Mouse (Mus musculus): ENCODE data around the gene Klhl10. TPM values are rescaled to one million over a fixed set of nuclear protein-coding genes. Genes with fewer than 3 reads are reported as not detected.

The Klhl10 gene
- polyA plus RNA-seq, 1 experiment, result 0.20 TPM

DNA sequence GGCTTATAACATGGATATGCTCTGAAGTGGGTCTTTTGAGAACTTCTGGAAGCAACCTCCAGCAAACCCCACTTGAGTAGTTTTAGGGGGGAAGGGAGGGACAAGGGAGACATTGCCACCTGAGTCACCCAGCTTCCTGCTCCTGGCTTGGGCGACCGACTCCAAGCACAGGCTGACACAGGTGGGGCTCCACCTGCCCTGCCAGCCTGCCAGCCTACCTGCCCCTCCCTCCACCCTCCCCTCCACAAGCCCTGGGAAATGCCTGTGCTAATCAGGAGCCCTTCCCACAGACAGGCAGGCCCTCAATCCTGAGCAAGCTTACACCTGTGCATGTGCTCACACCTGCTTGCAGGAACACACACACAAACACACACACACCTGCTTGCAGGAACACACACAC, 39.0 kb upstream of the Klhl10 start:
- H3K36me3 ChIP-seq (ENCODE audit: control insufficient read depth, insufficient read depth), result no peaks in the 10 kb centered on the region
- H3ac ChIP-seq (ENCODE audit: control insufficient read depth, insufficient read length), result no peak overlapping the region
- no peaks in the 10 kb centered on the region for H3K27me3 ChIP-seq (ENCODE audit: control insufficient read depth, insufficient read depth, insufficient read length)
- TF ChIP-seq MYOG (IDR thresholded peaks at IDR 0.05; ENCODE audit: control insufficient read depth in 1 of 3, insufficient read depth in 1 of 3, insufficient read length in 2 of 3, low read depth in 2 of 3) (peak in 1 of 3 experiments; percentile 40), POLR2AphosphoS2 (IDR thresholded peaks at IDR 0.05; ENCODE audit: insufficient read length, low read depth) (no peak), TCF12 (IDR thresholded peaks at IDR 0.05; ENCODE audit: insufficient read depth, poor library complexity, severe bottlenecking) (no peak), CEBPB (IDR thresholded peaks at IDR 0.05; ENCODE audit: insufficient read depth, poor library complexity, severe bottlenecking) (no peak), MYOD1 (IDR thresholded peaks at IDR 0.05; ENCODE audit: control insufficient read depth in 1 of 3, insufficient read length in 2 of 3, low read depth in 2 of 3) (peak in 1 of 3 experiments; percentile 5)
- H3K79me2 ChIP-seq (ENCODE audit: control insufficient read depth, insufficient read depth), result no peaks in the 10 kb centered on the region
- no peak overlapping the region for H3K4me3 ChIP-seq
- peak overlapping the region; percentile 35 for H3K4me2 ChIP-seq (ENCODE audit: low read depth)

GRCm38 (mm10) chr11:100403445-100404134, 38.1 kb upstream of the Klhl10 start:
- Histone ChIP-seq H3ac (ENCODE audit: control insufficient read depth, insufficient read length) (no peak overlapping the region), H3K27me3 (ENCODE audit: control insufficient read depth, insufficient read depth, insufficient read length) (no peaks in the 10 kb centered on the region), H3K79me2 (ENCODE audit: control insufficient read depth, insufficient read depth) (no peaks in the 10 kb centered on the region), H3K4me2 (ENCODE audit: low read depth) (no peak overlapping the region), H3K36me3 (ENCODE audit: control insufficient read depth, insufficient read depth) (no peaks in the 10 kb centered on the region), H3K4me3 (no peak overlapping the region)
- TF ChIP-seq MAX (IDR thresholded peaks at IDR 0.05; ENCODE audit: low read depth) (no peak), USF1 (IDR thresholded peaks at IDR 0.05; ENCODE audit: low read depth) (no peak), POLR2AphosphoS2 (IDR thresholded peaks at IDR 0.05; ENCODE audit: insufficient read length, low read depth) (no peak), CEBPB (IDR thresholded peaks at IDR 0.05; ENCODE audit: insufficient read depth, poor library complexity, severe bottlenecking) (no peak), SRF (IDR thresholded peaks at IDR 0.05; ENCODE audit: control insufficient read depth, insufficient read length, low read depth) (no peak), REST (IDR thresholded peaks at IDR 0.05; ENCODE audit: insufficient read depth, insufficient read length) (no peak), TCF12 (IDR thresholded peaks at IDR 0.05; ENCODE audit: insufficient read depth, poor library complexity, severe bottlenecking) (no peak), TCF3 (IDR thresholded peaks at IDR 0.05; ENCODE audit: insufficient read length, low read depth) (no peak), MYOG (IDR thresholded peaks at IDR 0.05; ENCODE audit: control insufficient read depth in 1 of 3, insufficient read depth in 1 of 3, insufficient read length in 2 of 3, low read depth in 2 of 3) (no peak)

DNA sequence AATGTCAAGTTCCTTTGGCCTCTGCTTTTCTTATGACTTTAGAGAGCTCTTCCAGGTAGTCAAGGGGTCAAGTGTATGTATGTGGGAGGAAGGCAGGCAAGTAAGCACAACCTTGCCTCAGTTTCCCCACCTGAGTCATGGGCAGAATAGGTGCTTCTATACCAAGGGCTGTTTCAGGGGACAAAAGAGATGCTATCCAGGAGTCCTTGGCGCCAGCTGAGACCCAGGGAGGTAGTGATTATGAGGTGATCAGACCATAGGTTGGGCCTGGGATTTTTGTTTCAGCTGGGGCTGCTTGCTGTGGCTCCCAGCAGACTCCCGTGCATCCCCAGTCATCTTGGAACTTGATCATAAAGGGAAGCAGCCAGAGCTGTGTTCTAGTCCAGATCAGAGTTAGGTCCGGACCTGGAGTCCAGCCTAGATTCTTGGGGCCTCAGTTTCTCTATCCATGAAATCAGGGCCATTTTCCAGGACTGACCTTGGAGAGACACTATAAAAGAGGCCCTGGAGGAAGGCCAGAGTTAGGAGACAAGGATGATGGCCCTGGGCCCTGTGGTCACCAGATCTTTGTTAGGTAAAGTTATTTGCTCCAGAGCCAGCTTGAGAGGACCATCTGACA, 37.2 kb upstream of the Klhl10 start:
- no peak overlapping the region for H3ac ChIP-seq (ENCODE audit: control insufficient read depth, insufficient read length)
- H3K4me3 ChIP-seq, result no peak overlapping the region
- no peak overlapping the region for H3K4me2 ChIP-seq (ENCODE audit: low read depth)
- TF ChIP-seq CEBPB (IDR thresholded peaks at IDR 0.05; ENCODE audit: insufficient read depth, poor library complexity, severe bottlenecking) (no peak), E2F4 (IDR thresholded peaks at IDR 0.05; ENCODE audit: insufficient read depth) (no peak), REST (IDR thresholded peaks at IDR 0.05; ENCODE audit: insufficient read depth, insufficient read length) (no peak), MYOG (IDR thresholded peaks at IDR 0.05; ENCODE audit: control insufficient read depth in 1 of 3, insufficient read depth in 1 of 3, insufficient read length in 2 of 3, low read depth in 2 of 3) (no peak)
- no peaks in the 10 kb centered on the region for H3K36me3 ChIP-seq (ENCODE audit: control insufficient read depth, insufficient read depth)
- no peaks in the 10 kb centered on the region for H3K79me2 ChIP-seq (ENCODE audit: control insufficient read depth, insufficient read depth)
- H3K27me3 ChIP-seq (ENCODE audit: control insufficient read depth, insufficient read depth, insufficient read length), result no peaks in the 10 kb centered on the region

DNA sequence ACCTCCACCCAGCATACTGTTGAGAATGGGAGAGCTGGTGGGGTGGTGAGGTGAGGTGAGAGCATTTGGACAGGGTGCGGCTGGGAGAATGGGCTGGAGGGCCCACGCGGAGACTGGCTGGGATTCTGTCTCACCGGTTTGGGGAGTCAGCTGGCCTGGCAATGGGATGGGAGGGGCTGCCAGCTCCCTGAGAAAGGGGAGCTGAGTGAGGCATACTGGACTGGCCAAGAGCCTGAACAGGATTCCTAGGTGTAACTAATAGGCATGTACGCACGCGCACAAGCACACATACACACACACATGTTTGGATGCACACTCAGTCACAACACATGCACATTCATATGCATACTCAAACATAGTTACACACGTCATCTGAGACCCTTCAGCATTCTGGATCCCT, 35.4 kb upstream of the Klhl10 start:
- Histone ChIP-seq H3K79me2 (ENCODE audit: control insufficient read depth, insufficient read depth) (peaks cover 8% of the 10 kb centered on the region), H3K4me2 (ENCODE audit: low read depth) (no peak overlapping the region), H3K27me3 (ENCODE audit: control insufficient read depth, insufficient read depth, insufficient read length) (no peaks in the 10 kb centered on the region), H3K36me3 (ENCODE audit: control insufficient read depth, insufficient read depth) (peaks cover 14% of the 10 kb centered on the region), H3K4me3 (no peak overlapping the region), H3ac (ENCODE audit: control insufficient read depth, insufficient read length) (no peak overlapping the region)
- TF ChIP-seq POLR2AphosphoS2 (IDR thresholded peaks at IDR 0.05; ENCODE audit: insufficient read length, low read depth) (peak; percentile 87), USF1 (IDR thresholded peaks at IDR 0.05; ENCODE audit: low read depth) (no peak)

- TF ChIP-seq MYOD1 (IDR thresholded peaks at IDR 0.05; ENCODE audit: control insufficient read depth in 1 of 3, insufficient read length in 2 of 3, low read depth in 2 of 3), result no peak
- TF ChIP-seq POLR2AphosphoS2 (IDR thresholded peaks at IDR 0.05; ENCODE audit: insufficient read length, low read depth), result peak; percentile 74
- Histone ChIP-seq H3K36me3 (ENCODE audit: control insufficient read depth, insufficient read depth) (peaks cover 14% of the 10 kb centered on the region), H3K4me2 (ENCODE audit: low read depth) (no peak overlapping the region)
Observed at GRCm38 (mm10) chr11:100406995-100407705, 34.6 kb upstream of the Klhl10 start.

More at GRCm38 (mm10) chr11:100406995-100407705, 34.6 kb upstream of the Klhl10 start:
- no peak overlapping the region for H3K4me3 ChIP-seq
- no peaks in the 10 kb centered on the region for H3K27me3 ChIP-seq (ENCODE audit: control insufficient read depth, insufficient read depth, insufficient read length)
- peaks cover 8% of the 10 kb centered on the region for H3K79me2 ChIP-seq (ENCODE audit: control insufficient read depth, insufficient read depth)
- H3ac ChIP-seq (ENCODE audit: control insufficient read depth, insufficient read length), result no peak overlapping the region
